Mouse (Mus musculus) midbrain, embryonic 14.5 days (tissue): ENCODE results near the gene 2310022A10Rik. TPM values are rescaled to one million over a fixed set of nuclear protein-coding genes. Genes with fewer than 3 reads are reported as not detected.

Source experiments
- ATAC-seq: fragments of 200-750 bp; cut with Nextera tagmentation; 2 replicates; pipeline ENCODE4 v1.8.0; 2017; ENCODE audit warnings: moderate number of reproducible peaks, moderate library complexity; ENCODE audit not compliant: low FRiP score, low TSS enrichment
- DNase-seq: peaks from one replicate; pipeline ENCODE4 v3.0.0-alpha.2; 2015
- H3K27ac ChIP-seq: fragments of 300-500 bp; sonication (generic); replicated peaks from 2 replicates; pipeline ENCODE4 v1.5.1; 2014; ENCODE audit warnings: mild to moderate bottlenecking, low read depth, low read length, moderate library complexity
- H3K27me3 ChIP-seq: fragments of 300-500 bp; sonication (generic); 2 replicates; pipeline ENCODE4 v1.6.1; 2014; ENCODE audit warnings: low read length, control low read depth, mixed read lengths; ENCODE audit not compliant: control insufficient read depth, insufficient read depth
- H3K36me3 ChIP-seq: fragments of 300-500 bp; sonication (generic); 2 replicates; pipeline ENCODE4 v1.6.1; 2014; ENCODE audit warnings: low read length, control low read depth; ENCODE audit not compliant: control insufficient read depth, insufficient read depth
- H3K4me1 ChIP-seq: fragments of 300-500 bp; sonication (generic); 2 replicates; pipeline ENCODE4 v1.6.1; 2014; ENCODE audit warnings: mild to moderate bottlenecking, antibody characterized with exemption, low read length, control low read depth; ENCODE audit not compliant: control insufficient read depth, insufficient read depth
- H3K4me2 ChIP-seq: fragments of 300-500 bp; sonication (generic); 2 replicates; pipeline ENCODE4 v1.6.1; 2014; ENCODE audit warnings: mild to moderate bottlenecking, low read length, moderate library complexity
- H3K4me3 ChIP-seq: fragments of 300-500 bp; sonication (generic); replicated peaks from 2 replicates; pipeline ENCODE4 v1.5.1; 2014; ENCODE audit warnings: low read depth, low read length
- H3K9ac ChIP-seq: fragments of 300-500 bp; sonication (generic); replicated peaks from 2 replicates; pipeline ENCODE4 v1.6.1; 2014; ENCODE audit warnings: mild to moderate bottlenecking, low read length, moderate library complexity
- H3K9me3 ChIP-seq: fragments of 300-500 bp; sonication (generic); 2 replicates; pipeline ENCODE4 v1.6.1; 2016; ENCODE audit warnings: low read length, control low read depth, mixed read lengths; ENCODE audit not compliant: control insufficient read depth
- WGBS: fragments of 180-500 bp; shearing (Covaris S2); extraction: QIAGEN DNeasy Blood & Tissue Kit; methylation state at CpG from one replicate; pipeline ENCODE4 v1.1.7; 2014; 5-methylcytosine and 5-hydroxymethylcytosine counted together
- polyA plus RNA-seq: library from polyadenylated mRNA; unstranded; fragments of >200 nt; fragmentation: Nextera tagmentation; extraction: Ambion mirVana; gene quantifications from 2 replicates; pipeline ENCODE4 v1.2.1, GENCODE M21; 2014

Gene 2310022A10Rik
- polyA plus RNA-seq, 1 experiment from 2014 or later: 26.3 TPM

DNA sequence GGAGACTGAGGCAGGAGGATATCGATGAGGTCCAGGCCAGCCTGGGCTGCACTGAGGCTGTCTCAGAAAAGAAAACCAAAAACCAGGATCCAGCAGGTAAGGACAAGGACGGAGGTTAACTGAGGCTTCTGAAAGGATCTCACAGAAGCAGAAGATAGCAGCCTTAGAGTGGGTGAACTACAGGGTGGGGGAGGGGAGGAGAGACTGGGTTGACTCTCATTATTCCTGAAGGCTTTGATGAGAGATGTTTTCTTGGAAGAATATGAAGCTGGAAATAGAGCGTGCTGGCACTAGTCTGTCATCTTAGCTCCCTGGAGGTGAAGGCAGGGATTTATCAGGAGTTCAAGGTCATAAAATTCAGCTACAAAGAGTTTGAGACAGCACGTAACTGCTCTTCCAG is 9.2 kb upstream of the 2310022A10Rik start:
- Histone ChIP-seq H3K4me3 (no peak overlapping the region), H3K4me2 (no peak overlapping the region), H3K27ac (no peak overlapping the region), H3K36me3 (peaks cover 20% of the 10 kb centered on the region), H3K9me3 (no peaks in the 10 kb centered on the region), H3K4me1 (peaks cover 14% of the 10 kb centered on the region), H3K27me3 (no peaks in the 10 kb centered on the region), H3K9ac (no peak overlapping the region)
- WGBS: 91% methylated on average over 4 of the region's 4 CpGs
- ATAC-seq (no peak), DNase-seq (no peak)

GRCm38 (mm10) chr7:27544675-27545370 is 8.2 kb upstream of the 2310022A10Rik start:
- no peak overlapping the region for H3K27ac ChIP-seq
- H3K36me3 ChIP-seq: peaks cover 12% of the 10 kb centered on the region; the same call in 1 of the 2 replicates
- WGBS: 90% methylated on average over 12 of the region's 12 CpGs
- no peak overlapping the region for H3K4me2 ChIP-seq
- peaks cover 14% of the 10 kb centered on the region for H3K4me1 ChIP-seq
- H3K9me3 ChIP-seq: no peaks in the 10 kb centered on the region
- no peak for ATAC-seq
- no peak for DNase-seq
- H3K9ac ChIP-seq: no peak overlapping the region
- H3K27me3 ChIP-seq: no peaks in the 10 kb centered on the region
- H3K4me3 ChIP-seq: no peak overlapping the region

GRCm38 (mm10) chr7:27549597-27549996 is 3.4 kb upstream of the 2310022A10Rik start:
- H3K4me1 ChIP-seq: peaks cover 7% of the 10 kb centered on the region; the same call in 1 of the 2 replicates
- ATAC-seq: no peak
- H3K36me3 ChIP-seq: no peaks in the 10 kb centered on the region
- no peaks in the 10 kb centered on the region for H3K9me3 ChIP-seq
- 80% methylated on average over 6 of the region's 6 CpGs for WGBS
- no peak overlapping the region for H3K4me2 ChIP-seq
- H3K4me3 ChIP-seq: no peak overlapping the region
- DNase-seq: no peak
- H3K27me3 ChIP-seq: no peaks in the 10 kb centered on the region
- no peak overlapping the region for H3K27ac ChIP-seq
- H3K9ac ChIP-seq: no peak overlapping the region

DNA sequence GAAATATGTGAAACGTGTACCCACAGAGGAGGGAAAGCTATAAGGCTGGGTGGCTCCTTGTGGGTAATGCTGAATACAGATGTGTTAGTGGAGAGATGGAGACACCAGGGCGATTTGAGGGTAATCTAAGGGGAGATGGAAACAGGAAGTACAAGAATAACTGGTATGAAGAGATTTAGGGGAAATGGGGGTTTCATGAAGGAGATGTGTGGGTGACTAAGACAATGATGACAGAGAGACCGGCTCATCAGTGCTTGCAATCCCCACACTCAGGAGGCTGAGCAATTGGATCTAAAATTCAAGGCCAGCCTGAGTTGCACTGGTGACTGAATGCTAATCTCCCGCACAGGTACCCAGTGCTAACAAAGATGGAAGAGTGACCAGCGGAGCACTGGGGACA is 963 bp upstream of the 2310022A10Rik start:
- Histone ChIP-seq H3K4me1 (peaks cover 7% of the 10 kb centered on the region; the same call in 1 of the 2 replicates), H3K36me3 (peaks cover 9% of the 10 kb centered on the region), H3K4me3 (peak overlapping the region; percentile 64), H3K27me3 (no peaks in the 10 kb centered on the region), H3K9ac (peak overlapping the region; percentile 51; the same call in 1 of the 2 replicates), H3K4me2 (peak overlapping the region; percentile 75), H3K27ac (no peak overlapping the region), H3K9me3 (no peaks in the 10 kb centered on the region)
- 62% methylated on average over 5 of the region's 5 CpGs for WGBS
- DNase-seq (no peak), ATAC-seq (no peak)

GRCm38 (mm10) chr7:27560291-27560887 is 7.4 kb downstream of the 2310022A10Rik start:
- Histone ChIP-seq H3K9ac (no peak overlapping the region), H3K4me1 (no peaks in the 10 kb centered on the region), H3K27me3 (no peaks in the 10 kb centered on the region), H3K27ac (no peak overlapping the region), H3K9me3 (no peaks in the 10 kb centered on the region), H3K4me2 (no peak overlapping the region), H3K36me3 (peaks cover 73% of the 10 kb centered on the region), H3K4me3 (no peak overlapping the region)
- WGBS: 87% methylated on average over 8 of the region's 8 CpGs
- no peak for ATAC-seq
- DNase-seq: no peak

- 93% methylated on average over 1 of the region's 1 CpGs for WGBS
- H3K4me3 ChIP-seq: no peak overlapping the region
- H3K4me2 ChIP-seq: no peak overlapping the region
- H3K36me3 ChIP-seq: peaks cover 75% of the 10 kb centered on the region
- no peaks in the 10 kb centered on the region for H3K9me3 ChIP-seq
- H3K9ac ChIP-seq: no peak overlapping the region
- H3K27ac ChIP-seq: no peak overlapping the region
- H3K27me3 ChIP-seq: no peaks in the 10 kb centered on the region
- ATAC-seq (no peak), DNase-seq (no peak)
- H3K4me1 ChIP-seq: no peaks in the 10 kb centered on the region
These were observed 7.9 kb downstream of the 2310022A10Rik start for GRCm38 (mm10) chr7:27560978-27561377.

DNA sequence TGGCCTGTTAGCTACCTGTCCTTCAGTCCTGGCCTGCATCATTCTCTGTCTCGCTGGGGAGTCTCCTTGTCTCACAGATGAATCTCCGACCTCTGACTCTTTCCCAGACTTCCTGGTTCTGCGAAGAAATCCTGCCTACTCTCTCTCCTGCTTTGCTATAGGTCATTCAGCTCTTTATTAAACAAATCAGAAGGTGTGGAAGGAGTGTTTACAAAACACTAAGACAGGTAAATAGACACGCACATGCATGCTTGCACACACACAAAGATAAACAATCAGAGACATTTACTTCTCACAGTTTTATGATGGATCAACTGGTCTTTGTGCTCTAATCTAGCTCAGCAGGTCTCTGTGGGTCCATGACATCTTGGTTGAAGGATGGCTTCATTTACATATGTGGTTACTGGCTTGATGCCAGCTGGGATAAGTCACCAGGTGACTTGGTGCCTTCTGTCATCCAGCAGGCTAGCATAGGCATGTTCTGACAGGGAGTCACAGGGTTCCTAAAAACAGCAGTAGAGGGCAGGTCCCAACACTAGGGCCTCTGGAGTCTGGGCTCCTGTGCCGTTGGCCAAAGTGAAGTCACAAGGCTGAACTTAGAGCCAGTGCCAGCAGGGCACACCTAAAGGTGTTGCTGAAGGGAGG is 16.7 kb downstream of the 2310022A10Rik start:
- peaks cover 73% of the 10 kb centered on the region for H3K36me3 ChIP-seq
- no peak for ATAC-seq

DNA sequence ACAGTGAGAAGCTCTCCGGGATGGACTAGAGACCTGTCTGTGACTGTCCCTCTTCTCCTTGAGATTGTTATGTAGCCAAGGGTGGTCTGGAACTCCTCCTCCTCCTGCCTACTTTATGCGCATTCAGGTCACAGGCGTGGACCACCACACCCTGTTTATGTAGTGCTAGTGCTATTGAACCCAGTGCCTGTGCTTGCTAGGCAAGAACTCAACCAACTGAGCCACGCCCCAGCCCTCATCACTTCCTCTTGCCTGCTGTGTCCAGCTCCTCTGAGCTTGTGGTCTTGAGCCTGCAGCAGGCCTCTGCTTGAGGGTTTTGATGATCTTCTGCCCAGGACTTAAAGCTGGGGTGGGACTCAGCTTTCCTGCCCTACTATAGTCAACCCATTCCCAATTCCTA is 19.1 kb downstream of the 2310022A10Rik start:
- WGBS: over 99% methylated on average over 4 of the region's 4 CpGs
- Histone ChIP-seq H3K27ac (no peak overlapping the region), H3K4me3 (no peak overlapping the region), H3K36me3 (peaks cover 78% of the 10 kb centered on the region), H3K4me2 (no peak overlapping the region), H3K4me1 (no peaks in the 10 kb centered on the region), H3K9me3 (no peaks in the 10 kb centered on the region), H3K27me3 (no peaks in the 10 kb centered on the region), H3K9ac (no peak overlapping the region)
- DNase-seq (no peak), ATAC-seq (no peak)

More for the DNA sequence above, 16.7 kb downstream of the 2310022A10Rik start:
- 92% methylated on average over 5 of the region's 5 CpGs for WGBS
- H3K4me1 ChIP-seq: no peaks in the 10 kb centered on the region
- H3K27ac ChIP-seq: no peak overlapping the region
- no peak overlapping the region for H3K4me2 ChIP-seq
- no peaks in the 10 kb centered on the region for H3K9me3 ChIP-seq
- no peak overlapping the region for H3K9ac ChIP-seq
- DNase-seq: no peak
- no peaks in the 10 kb centered on the region for H3K27me3 ChIP-seq
- H3K4me3 ChIP-seq: no peak overlapping the region
